Mouse (Mus musculus): ENCODE data around the gene Gm21725. TPM values are rescaled to one million over a fixed set of nuclear protein-coding genes. Genes with fewer than 3 reads are reported as not detected.

The Gm21725 gene
- total RNA-seq (2023), result not detected

DNA sequence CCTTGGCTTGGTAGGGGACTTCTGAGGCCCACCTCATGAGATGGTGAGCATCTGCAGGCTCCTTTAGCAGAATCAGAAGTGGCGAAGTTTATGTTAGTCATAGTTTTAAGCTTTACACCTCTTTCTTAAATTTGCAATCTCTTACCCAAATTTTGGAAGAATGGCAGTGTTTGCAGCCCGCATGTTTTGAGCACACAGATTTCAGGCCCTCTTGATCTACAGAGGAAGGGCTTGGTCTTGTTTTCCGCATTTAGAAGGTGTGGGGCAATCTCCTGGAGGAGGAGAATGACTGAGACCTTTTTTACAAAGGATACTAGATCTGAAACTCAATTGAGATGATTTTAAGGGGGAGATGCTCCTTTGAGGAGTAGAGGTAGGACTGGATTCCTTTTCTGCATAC lies at the start of gene Gm21725:
TSS of gene Gm21725 (minus strand) at position 101 of the 400 bp plus-strand sequence.

Other genes starting within 250 kb of the Gm21725 start
- not detected for gene Gm21891, start 215.6 kb downstream of the Gm21725 start, total RNA-seq (2023)
- gene Gm21425, start 187.1 kb downstream of the Gm21725 start, total RNA-seq (2023), result not detected
- gene Gm21828, start 125.1 kb downstream of the Gm21725 start, total RNA-seq (2023), result not detected
- not detected for gene Gm21440, start 96.7 kb downstream of the Gm21725 start, total RNA-seq (2023)
- not detected for gene Gm21454, start 96.6 kb downstream of the Gm21725 start, total RNA-seq (2023)
- gene Gm21866, start 116.5 kb upstream of the Gm21725 start, total RNA-seq (2023), result not detected
- gene Gm20773, start 145.0 kb upstream of the Gm21725 start, total RNA-seq (2023), result not detected

All from B cell, adult 67 days (primary cell).